Mouse (Mus musculus): ENCODE data around the gene Ubald1. TPM values are rescaled to one million over a fixed set of nuclear protein-coding genes. Genes with fewer than 3 reads are reported as not detected.

Ubald1 gene
- polyA plus RNA-seq, 1 experiment from 2014 or later, result 12.3 TPM

DNA sequence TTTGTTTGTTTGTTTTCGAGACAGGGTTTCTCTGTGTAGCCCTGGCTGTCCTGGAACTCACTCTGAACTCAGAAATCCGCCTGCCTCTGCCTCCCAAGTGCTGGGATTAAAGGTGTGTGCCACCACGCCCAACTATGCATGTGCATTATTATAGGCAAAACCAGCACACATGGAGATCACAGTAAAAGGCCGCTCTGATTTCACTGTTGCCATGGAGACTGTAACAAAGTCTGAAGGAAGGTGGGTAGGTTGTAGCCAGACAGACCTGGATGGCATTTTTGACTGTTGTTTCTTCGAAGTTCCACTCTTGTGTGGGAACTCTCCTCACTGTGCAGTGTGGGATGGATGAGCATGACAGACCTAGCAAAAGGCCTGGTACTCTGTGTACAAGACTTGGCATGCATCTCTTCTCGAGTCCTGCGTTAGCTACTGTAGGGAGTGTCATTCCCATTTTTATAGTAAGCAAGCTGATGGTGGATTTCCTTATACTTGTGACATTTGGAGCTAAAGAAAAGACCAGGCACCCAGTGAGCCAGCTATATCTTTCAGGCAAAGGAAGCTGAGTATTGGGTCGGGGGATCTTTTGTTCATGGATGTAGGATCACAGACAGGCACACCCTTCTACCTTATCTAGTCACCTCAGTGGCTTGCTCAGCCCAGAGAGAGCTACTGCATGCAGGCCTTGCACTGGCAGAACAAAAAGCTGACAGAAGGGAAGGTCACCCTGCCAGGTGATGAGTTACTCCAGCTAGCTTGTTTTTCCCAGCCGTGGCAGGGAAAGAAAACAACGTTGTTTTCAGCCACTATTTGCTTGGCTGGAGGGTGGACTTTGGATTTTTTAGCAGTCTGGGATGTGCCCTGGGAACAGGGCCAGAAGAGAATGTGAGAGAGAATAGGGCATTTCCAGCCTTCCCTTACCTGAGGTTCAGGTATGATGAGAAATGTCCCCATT, 1.6 kb upstream of the Ubald1 start:
- DNase-seq (no peak), ATAC-seq (ENCODE audit: low read depth) (no peak)
- H3K9me3 ChIP-seq (replicated peaks), result no peaks in the 10 kb centered on the region
- WGBS (ENCODE audit: insufficient replicate concordance), result 59% methylated on average over 10 of the region's 10 CpGs
- H3K27ac ChIP-seq, result peak overlapping the region; percentile 92
- H3K4me3 ChIP-seq (replicated peaks), result peak overlapping the region; percentile 88
- H3K4me2 ChIP-seq, result peak overlapping the region; percentile 95
- no peaks in the 10 kb centered on the region for H3K27me3 ChIP-seq
- H3K9ac ChIP-seq, result peak overlapping the region; percentile 82
- H3K4me1 ChIP-seq (replicated peaks), result peaks cover 58% of the 10 kb centered on the region
- H3K36me3 ChIP-seq, result peaks cover under 1% of the 10 kb centered on the region; the same call in 1 of the 2 replicates

DNA sequence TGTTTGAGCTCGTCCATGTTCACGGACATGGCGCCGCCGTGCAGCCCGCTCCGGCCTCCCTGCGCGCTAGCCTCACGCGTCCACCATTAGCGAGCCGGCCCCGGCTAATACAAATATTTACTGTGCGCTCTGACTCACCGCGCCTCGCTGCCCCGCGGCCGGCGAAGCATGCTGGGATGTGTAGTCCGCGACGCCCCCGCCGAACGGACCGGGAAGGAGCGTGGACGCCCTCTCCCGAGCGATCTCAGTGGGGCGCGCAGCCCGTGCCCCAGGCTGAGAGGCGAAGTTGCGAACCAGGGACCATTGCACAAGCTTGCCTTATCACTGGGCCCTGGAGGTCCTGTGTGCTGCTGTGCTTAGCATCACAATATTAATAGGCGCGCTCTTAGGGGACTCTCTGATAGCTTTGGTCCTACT, 399 bp downstream of the Ubald1 start:
- Histone ChIP-seq H3K27ac (peak overlapping the region; percentile 98), H3K4me1 (replicated peaks) (peaks cover 63% of the 10 kb centered on the region), H3K4me3 (replicated peaks) (peak overlapping the region; percentile 88), H3K9ac (peak overlapping the region; percentile 91), H3K9me3 (replicated peaks) (no peaks in the 10 kb centered on the region), H3K4me2 (peak overlapping the region; percentile 96), H3K27me3 (no peaks in the 10 kb centered on the region), H3K36me3 (peaks cover 15% of the 10 kb centered on the region; the same call in 1 of the 2 replicates)
- under 1% methylated on average over 40 of the region's 40 CpGs for WGBS (ENCODE audit: insufficient replicate concordance)
- peak; percentile 83 for DNase-seq
- ATAC-seq (ENCODE audit: low read depth), result peak; percentile 73

DNA sequence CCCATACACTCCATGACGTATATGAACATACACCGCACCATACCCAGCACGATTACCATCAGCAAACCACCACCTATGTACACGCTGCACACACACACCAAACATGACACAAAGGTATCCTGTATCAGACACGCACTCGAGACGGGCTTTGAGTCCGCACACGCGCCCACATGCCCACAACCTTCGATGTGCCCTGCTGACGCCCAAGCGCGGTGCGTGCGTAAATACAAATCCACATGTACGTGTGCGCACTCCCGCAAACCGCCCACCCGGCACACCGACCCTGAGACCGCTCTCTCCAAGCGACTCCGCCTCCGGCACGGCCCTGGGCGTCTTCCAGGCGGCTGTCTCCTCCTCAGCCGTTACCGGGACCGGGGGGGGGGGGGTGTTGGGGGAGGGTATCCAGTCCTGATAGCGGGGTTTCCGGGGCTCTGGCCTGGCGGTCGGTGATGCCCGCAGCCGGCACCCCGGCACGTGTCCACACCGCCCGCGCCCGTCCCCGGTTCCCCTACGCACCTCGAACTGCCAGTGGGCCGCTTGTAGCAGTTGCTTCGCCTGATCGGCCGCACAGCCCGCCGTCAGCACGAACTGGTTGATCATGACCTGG, 911 bp downstream of the Ubald1 start:
- Histone ChIP-seq H3K4me1 (replicated peaks) (peaks cover 67% of the 10 kb centered on the region), H3K9me3 (replicated peaks) (no peaks in the 10 kb centered on the region), H3K36me3 (peaks cover 18% of the 10 kb centered on the region; the same call in 1 of the 2 replicates), H3K27me3 (no peaks in the 10 kb centered on the region), H3K27ac (peak overlapping the region; percentile 98), H3K9ac (peak overlapping the region; percentile 91), H3K4me2 (peak overlapping the region; percentile 96), H3K4me3 (replicated peaks) (peak overlapping the region; percentile 88)
- under 1% methylated on average over 52 of the region's 54 CpGs for WGBS (ENCODE audit: insufficient replicate concordance)
- DNase-seq (peak; percentile 43), ATAC-seq (ENCODE audit: low read depth) (peak; percentile 35)

DNA sequence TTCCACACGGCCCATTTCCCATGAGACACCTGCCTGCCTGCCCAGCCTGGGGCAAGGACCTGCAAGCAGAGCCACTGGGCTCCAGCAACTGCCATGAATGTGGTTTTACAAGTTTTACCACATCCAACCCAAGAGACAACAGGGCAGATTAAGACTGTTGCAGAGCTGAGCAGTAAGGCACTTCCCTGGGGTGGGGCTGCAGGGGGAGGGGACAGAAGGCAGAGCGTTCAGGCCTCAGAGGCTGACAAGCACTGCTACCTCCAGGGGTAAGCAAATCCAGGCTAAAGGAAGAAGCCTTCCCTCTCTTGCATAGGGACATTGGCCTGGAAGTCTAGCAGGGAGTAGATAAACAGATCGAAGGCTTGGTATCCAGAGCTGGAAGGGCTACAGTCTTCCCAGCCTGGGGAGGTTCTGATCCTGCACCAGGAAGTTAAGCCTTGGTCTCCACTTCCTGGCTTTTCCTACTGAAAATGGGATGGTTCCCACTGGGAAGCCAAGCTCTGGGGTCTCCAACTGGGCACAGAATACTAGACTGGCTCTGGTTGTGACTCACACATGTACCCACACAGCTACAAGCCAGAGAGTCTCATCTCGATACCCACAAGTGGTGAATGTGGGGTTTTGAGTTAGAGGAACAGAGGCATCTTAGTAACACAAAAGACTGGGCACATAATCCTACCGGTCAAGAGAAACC, 1.8 kb downstream of the Ubald1 start:
- 14% methylated on average over 5 of the region's 5 CpGs for WGBS (ENCODE audit: insufficient replicate concordance)
- Histone ChIP-seq H3K4me2 (peak overlapping the region; percentile 96), H3K4me1 (replicated peaks) (peaks cover 67% of the 10 kb centered on the region), H3K9me3 (replicated peaks) (no peaks in the 10 kb centered on the region), H3K27me3 (no peaks in the 10 kb centered on the region), H3K27ac (peak overlapping the region; percentile 98), H3K9ac (peak overlapping the region; percentile 91), H3K4me3 (replicated peaks) (peak overlapping the region; percentile 88), H3K36me3 (peaks cover 23% of the 10 kb centered on the region; the same call in 1 of the 2 replicates)
- peak; percentile 39 for DNase-seq
- ATAC-seq (ENCODE audit: low read depth), result no peak; the same call in 1 of the 2 replicates

DNA sequence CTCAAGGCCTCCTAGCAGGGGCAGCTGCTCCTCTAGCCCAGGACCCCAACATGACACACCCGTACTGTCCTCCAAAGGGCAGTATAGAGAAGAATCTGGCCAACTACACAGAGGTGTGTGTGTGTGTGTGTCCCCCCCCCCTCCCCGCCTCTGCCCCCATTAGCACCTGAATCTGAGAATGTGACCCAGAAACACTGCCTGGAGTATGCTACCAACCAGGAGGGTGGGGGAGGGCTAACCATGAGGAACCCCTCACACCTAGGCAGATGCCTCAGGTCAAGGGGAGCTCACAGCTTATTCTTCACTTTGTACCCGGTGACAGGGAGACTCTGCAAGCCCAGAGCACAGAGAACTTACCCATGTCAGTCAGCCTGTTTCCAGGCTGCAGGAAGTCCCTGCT, 2.4 kb downstream of the Ubald1 start:
- Histone ChIP-seq H3K27me3 (no peaks in the 10 kb centered on the region), H3K4me1 (replicated peaks) (peaks cover 72% of the 10 kb centered on the region), H3K27ac (peak overlapping the region; percentile 98), H3K36me3 (peaks cover 25% of the 10 kb centered on the region; the same call in 1 of the 2 replicates), H3K4me3 (replicated peaks) (peak overlapping the region; percentile 88), H3K9me3 (replicated peaks) (no peaks in the 10 kb centered on the region), H3K9ac (peak overlapping the region; percentile 91), H3K4me2 (peak overlapping the region; percentile 96)
- no peak for ATAC-seq (ENCODE audit: low read depth)
- DNase-seq, result no peak
- 54% methylated on average over 3 of the region's 3 CpGs for WGBS (ENCODE audit: insufficient replicate concordance)

DNA sequence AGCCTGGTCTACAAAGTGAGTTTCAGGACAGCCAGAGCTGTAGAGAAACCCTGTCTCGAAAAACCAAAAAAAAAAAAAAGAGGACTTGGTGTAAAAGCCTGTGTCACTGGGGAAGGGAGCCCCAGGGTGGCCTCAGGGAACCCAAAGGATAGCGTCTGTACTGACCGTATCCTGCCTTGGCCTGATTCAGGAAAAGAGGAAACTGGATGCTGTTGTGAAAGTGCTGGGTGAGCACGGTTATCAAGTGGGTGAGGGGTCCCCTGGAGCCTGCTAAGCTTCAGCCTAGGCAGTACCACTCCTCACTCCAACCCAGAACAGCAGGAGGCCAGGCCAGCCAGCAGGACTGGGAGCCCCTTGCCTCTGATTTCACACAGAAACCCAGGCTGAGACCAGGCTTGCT, 2.9 kb downstream of the Ubald1 start:
- H3K4me1 ChIP-seq (replicated peaks), result peaks cover 71% of the 10 kb centered on the region
- H3K4me2 ChIP-seq, result peak overlapping the region; percentile 96
- ATAC-seq (ENCODE audit: low read depth) (no peak), DNase-seq (no peak)
- peak overlapping the region; percentile 39; the same call in 1 of the 2 replicates for H3K27ac ChIP-seq
- peak overlapping the region; percentile 91; the same call in 1 of the 2 replicates for H3K9ac ChIP-seq
- H3K27me3 ChIP-seq, result no peaks in the 10 kb centered on the region
- peak overlapping the region; percentile 88; the same call in 1 of the 2 replicates for H3K4me3 ChIP-seq (replicated peaks)
- H3K36me3 ChIP-seq, result peaks cover 25% of the 10 kb centered on the region; the same call in 1 of the 2 replicates
- WGBS (ENCODE audit: insufficient replicate concordance), result 72% methylated on average over 4 of the region's 4 CpGs
- no peaks in the 10 kb centered on the region for H3K9me3 ChIP-seq (replicated peaks)

DNA sequence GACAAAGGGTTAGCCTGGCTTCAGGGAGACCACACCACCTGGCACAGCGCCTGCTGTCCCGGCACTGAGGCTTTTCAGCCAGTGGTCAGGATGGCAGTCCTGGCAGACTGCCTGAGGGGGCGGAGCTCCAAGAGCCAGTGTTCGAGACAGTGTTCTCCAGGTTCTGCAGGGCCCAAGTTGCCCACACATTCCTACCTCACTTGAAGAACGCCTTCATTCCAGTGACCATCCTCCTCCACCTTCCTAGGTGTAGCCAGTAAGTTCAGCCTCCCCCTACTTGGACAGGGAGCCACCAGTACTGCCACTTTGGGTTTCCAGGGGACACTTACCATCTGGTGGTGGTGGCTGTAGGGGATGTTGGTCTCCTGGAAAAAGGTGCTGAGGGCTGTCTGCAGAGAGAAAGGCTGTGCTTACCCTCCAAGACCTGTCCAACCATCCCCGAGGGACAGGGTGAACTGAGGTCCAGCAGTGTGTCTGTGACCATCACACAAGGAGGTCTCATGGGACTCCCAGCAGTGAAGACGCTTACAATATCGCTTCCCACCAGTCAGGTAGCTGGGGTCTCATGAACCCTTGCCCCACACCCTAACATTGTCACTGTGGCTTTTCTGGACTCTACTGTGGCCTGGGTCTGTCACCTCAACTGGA, 4.0 kb downstream of the Ubald1 start:
- peaks cover 25% of the 10 kb centered on the region; the same call in 1 of the 2 replicates for H3K36me3 ChIP-seq
- ATAC-seq (ENCODE audit: low read depth) (no peak), DNase-seq (no peak)
- 68% methylated on average over 8 of the region's 8 CpGs for WGBS (ENCODE audit: insufficient replicate concordance)
- peak overlapping the region; percentile 50 for H3K27ac ChIP-seq
- no peaks in the 10 kb centered on the region for H3K9me3 ChIP-seq (replicated peaks)
- H3K4me1 ChIP-seq (replicated peaks), result peaks cover 69% of the 10 kb centered on the region
- peak overlapping the region; percentile 43 for H3K9ac ChIP-seq
- peak overlapping the region; percentile 12 for H3K4me3 ChIP-seq (replicated peaks)
- H3K4me2 ChIP-seq, result peak overlapping the region; percentile 46
- H3K27me3 ChIP-seq, result no peaks in the 10 kb centered on the region

DNA sequence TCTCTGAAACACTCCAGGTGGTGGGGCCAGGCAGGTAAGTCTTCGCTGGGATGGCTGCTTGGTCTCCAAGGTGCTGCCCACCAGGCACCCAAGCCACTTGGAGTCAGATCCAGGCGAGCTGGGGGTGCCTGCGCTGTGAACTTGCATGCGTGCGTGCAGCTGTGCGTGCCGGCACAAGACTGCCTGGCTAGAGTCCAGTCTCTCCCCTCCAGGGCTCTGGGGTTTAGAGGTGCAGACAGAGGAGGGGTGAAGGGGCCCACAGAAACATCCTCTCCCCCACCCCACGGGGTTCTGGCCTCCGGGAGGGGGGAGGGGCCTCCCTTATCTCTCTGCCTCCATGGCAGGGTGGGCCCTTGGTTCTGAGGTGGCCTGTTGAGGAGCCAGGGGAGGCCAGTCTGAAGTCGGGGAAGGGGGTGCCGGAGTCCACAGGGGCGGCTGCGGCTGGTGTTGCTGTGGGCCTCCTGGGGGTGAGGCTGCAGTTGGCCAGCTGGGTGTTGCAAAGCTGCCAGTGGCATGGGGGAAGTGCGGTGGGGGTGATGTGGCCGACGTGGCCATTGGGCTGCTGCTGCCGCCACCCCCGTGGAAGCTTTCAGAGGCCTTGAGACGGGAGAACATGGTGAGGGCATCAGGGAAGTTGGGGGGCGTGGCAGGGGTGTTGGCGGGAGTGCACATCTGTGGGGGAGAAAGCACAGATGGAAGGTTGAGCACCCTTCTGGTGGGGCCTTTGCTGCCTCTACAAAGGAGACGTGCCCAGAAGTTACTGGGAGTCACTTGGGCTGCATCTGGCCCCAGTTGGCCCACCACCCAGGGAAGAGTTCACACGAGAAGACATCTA, 4.7 kb downstream of the Ubald1 start:
- DNase-seq (no peak), ATAC-seq (ENCODE audit: low read depth) (no peak)
- Histone ChIP-seq H3K4me3 (replicated peaks) (peak overlapping the region; percentile 12), H3K36me3 (peaks cover 28% of the 10 kb centered on the region; the same call in 1 of the 2 replicates), H3K9ac (peak overlapping the region; percentile 43), H3K9me3 (replicated peaks) (no peaks in the 10 kb centered on the region), H3K27ac (peak overlapping the region; percentile 50), H3K27me3 (no peaks in the 10 kb centered on the region), H3K4me2 (peak overlapping the region; percentile 46), H3K4me1 (replicated peaks) (peaks cover 64% of the 10 kb centered on the region)
- WGBS (ENCODE audit: insufficient replicate concordance), result 57% methylated on average over 19 of the region's 23 CpGs

DNA sequence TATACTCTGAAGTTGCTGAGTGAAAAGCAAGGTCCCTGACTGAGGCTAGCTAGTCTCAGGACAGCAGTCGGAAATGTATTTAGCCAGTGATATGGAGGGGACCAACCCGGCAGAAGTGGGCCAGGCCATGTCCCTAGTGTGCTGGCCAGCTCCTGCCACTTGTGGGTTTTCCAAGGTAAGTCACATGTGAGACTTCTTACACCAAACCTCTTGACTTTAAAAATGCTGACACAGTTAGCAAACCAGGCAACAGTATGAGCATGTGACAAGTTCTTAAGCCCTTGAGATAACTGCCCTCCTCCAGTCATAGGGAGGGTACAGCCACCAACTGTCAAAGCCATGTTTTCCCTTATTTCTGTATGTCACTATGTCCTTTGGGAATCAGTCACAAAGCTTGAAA, 8.2 kb downstream of the Ubald1 start:
- H3K9me3 ChIP-seq (replicated peaks), result no peaks in the 10 kb centered on the region
- H3K27ac ChIP-seq, result no peak overlapping the region
- no peak overlapping the region for H3K9ac ChIP-seq
- H3K4me2 ChIP-seq, result no peak overlapping the region
- no peak overlapping the region for H3K4me3 ChIP-seq (replicated peaks)
- peaks cover 42% of the 10 kb centered on the region for H3K4me1 ChIP-seq (replicated peaks)
- 62% methylated on average over 2 of the region's 2 CpGs for WGBS (ENCODE audit: insufficient replicate concordance)
- peaks cover 36% of the 10 kb centered on the region for H3K36me3 ChIP-seq
- ATAC-seq (ENCODE audit: low read depth), result no peak
- DNase-seq, result no peak
- no peaks in the 10 kb centered on the region for H3K27me3 ChIP-seq

DNA sequence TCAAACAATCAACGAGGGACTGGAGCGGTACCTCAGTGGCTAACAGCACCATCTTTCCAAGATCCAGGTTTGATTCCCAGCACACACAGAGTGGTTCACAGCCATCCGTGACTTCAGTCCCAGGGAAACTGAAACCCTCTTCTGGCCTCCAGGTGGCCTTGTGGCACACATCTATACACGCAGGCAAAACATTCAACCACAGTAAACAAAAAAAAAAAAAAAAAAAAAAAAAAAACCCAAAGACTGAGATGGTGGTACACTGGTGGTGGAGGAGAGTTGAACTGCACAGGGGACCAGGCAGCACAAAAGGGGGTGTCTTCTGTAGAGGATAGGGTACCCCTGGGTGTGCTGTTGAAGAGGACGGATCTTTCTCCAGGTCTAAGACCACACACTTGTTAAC, 9.6 kb downstream of the Ubald1 start:
- 79% methylated on average over 5 of the region's 5 CpGs for WGBS (ENCODE audit: insufficient replicate concordance)

More for the DNA sequence above, 9.6 kb downstream of the Ubald1 start:
- ATAC-seq (ENCODE audit: low read depth), result no peak
- Histone ChIP-seq H3K4me1 (replicated peaks) (peaks cover 28% of the 10 kb centered on the region), H3K9ac (no peak overlapping the region), H3K4me2 (no peak overlapping the region), H3K27ac (no peak overlapping the region), H3K9me3 (replicated peaks) (no peaks in the 10 kb centered on the region), H3K36me3 (peaks cover 25% of the 10 kb centered on the region), H3K4me3 (replicated peaks) (no peak overlapping the region), H3K27me3 (no peaks in the 10 kb centered on the region)
- DNase-seq, result no peak
